18 mouse cellular contexts compared by ENCODE assay signal in the genomic region with DNA sequence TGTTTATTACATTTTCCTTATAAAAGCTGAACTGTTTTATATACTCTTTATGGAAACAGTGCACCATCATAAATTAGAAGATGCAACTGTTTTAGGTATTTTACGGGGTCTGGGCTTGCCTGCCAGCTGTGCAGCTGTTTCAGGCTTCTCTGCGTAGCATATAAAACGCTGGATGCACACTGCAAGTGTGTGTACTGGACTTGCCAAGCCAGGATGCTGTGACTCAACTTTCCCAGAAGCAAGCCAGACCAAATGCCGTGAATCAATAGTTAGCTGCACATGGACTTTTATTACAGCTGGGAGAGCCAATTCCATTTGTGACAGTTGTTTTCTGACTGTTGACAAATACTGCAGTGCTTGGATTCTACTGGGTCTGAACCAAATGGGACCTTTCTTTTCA. TPM values are rescaled to one million over a fixed set of nuclear protein-coding genes. Genes with fewer than 3 reads are reported as not detected.
DNase-seq lines count a peak whose midpoint lies in the region; ATAC-seq and TF ChIP-seq lines count a peak whose summit lies in the region.
"Had no signal": no experiment of that assay in that cellular context is flagged by ENCODE, and none has a peak within 500 bp of the region (broad histone marks: within the 10 kb centered on the region; RNA-seq: fewer than 3 reads in every experiment).

No protein-coding gene starts in this region.

- ATAC-seq in intestine, embryonic 15.5 days: 0 out of 2 replicates have a peak, but pooled peaks have one; percentile 36
- ATAC-seq in intestine, postnatal 0 days: no peak
- ATAC-seq in limb, embryonic 12.5 days (ENCODE audit: insufficient number of reproducible peaks, insufficient read depth, low FRiP score, low TSS enrichment, low read depth): peak; percentile 80
- ATAC-seq in hindbrain, embryonic 12.5 days (ENCODE audit: low FRiP score): no peak
- ATAC-seq: forebrain, embryonic 14.5 days had no signal

- 0 out of 2 replicates have a peak, but pooled peaks cover 3% of the 10 kb centered on the region for H3K36me3 ChIP-seq in intestine, embryonic 15.5 days
- H3K36me3 ChIP-seq in intestine, postnatal 0 days (ENCODE audit: control insufficient read depth, insufficient read depth): no peaks in the 10 kb centered on the region
- peaks cover 12% of the 10 kb centered on the region; the same call in 1 of the 2 replicates for H3K36me3 ChIP-seq in limb, embryonic 12.5 days
- H3K36me3 ChIP-seq in hindbrain, embryonic 12.5 days: peaks cover 6% of the 10 kb centered on the region; the same call in 1 of the 2 replicates
- H3K36me3 ChIP-seq: lung, embryonic 15.5 days; midbrain, embryonic 12.5 days had no signal

- no peak overlapping the region for H3K9ac ChIP-seq in intestine, embryonic 15.5 days
- H3K9ac ChIP-seq in intestine, postnatal 0 days (ENCODE audit: low read depth, low read length): no peak overlapping the region
- no peak overlapping the region for H3K9ac ChIP-seq in limb, embryonic 12.5 days (replicated peaks)
- no peak overlapping the region for H3K9ac ChIP-seq in hindbrain, embryonic 12.5 days
- H3K9ac ChIP-seq: hindbrain, embryonic 13.5 days; liver, embryonic 13.5 days; lung, embryonic 15.5 days; midbrain, embryonic 12.5 days had no signal

- no peaks in the 10 kb centered on the region for H3K27me3 ChIP-seq in intestine, embryonic 15.5 days (replicated peaks)
- no peaks in the 10 kb centered on the region for H3K27me3 ChIP-seq in intestine, postnatal 0 days (replicated peaks; ENCODE audit: control insufficient read depth, insufficient read depth, low read length)
- H3K27me3 ChIP-seq in limb, embryonic 12.5 days: no peaks in the 10 kb centered on the region
- H3K27me3 ChIP-seq in hindbrain, embryonic 12.5 days: no peaks in the 10 kb centered on the region
- H3K27me3 ChIP-seq: hindbrain, embryonic 13.5 days; liver, embryonic 13.5 days; lung, embryonic 15.5 days; midbrain, embryonic 12.5 days had no signal

- peak; percentile 34 for DNase-seq in urinary bladder, postnatal 14 days (ENCODE audit: low spot score)
- DNase-seq in urinary bladder, postnatal 25 days (ENCODE audit: low spot score): no peak
- no peak for DNase-seq in frontal cortex, postnatal 25 days (ENCODE audit: low spot score in 2 of 2)
- DNase-seq: cerebellum, adult 9-11 months; kidney, adult 8-10 months; layer of hippocampus, adult 9-11 months; liver, embryonic 13.5 days; right cerebral cortex, postnatal 25 days; thymus, postnatal 25 days had no signal

- H3K9me3 ChIP-seq in intestine, embryonic 15.5 days: no peaks in the 10 kb centered on the region
- H3K9me3 ChIP-seq in intestine, postnatal 0 days (ENCODE audit: control insufficient read depth): no peaks in the 10 kb centered on the region
- H3K9me3 ChIP-seq in limb, embryonic 12.5 days: no peaks in the 10 kb centered on the region
- no peaks in the 10 kb centered on the region for H3K9me3 ChIP-seq in hindbrain, embryonic 12.5 days (replicated peaks)
- H3K9me3 ChIP-seq: hindbrain, embryonic 13.5 days; liver, embryonic 13.5 days; lung, embryonic 15.5 days; midbrain, embryonic 12.5 days had no signal

- H3K4me2 ChIP-seq in intestine, embryonic 15.5 days (replicated peaks): no peak overlapping the region
- no peak overlapping the region for H3K4me2 ChIP-seq in intestine, postnatal 0 days (replicated peaks; ENCODE audit: low read depth)
- H3K4me2 ChIP-seq in limb, embryonic 12.5 days: no peak overlapping the region
- H3K4me2 ChIP-seq in hindbrain, embryonic 12.5 days (replicated peaks): no peak overlapping the region
- H3K4me2 ChIP-seq: hindbrain, embryonic 13.5 days; liver, embryonic 13.5 days; lung, embryonic 15.5 days; midbrain, embryonic 12.5 days had no signal

- H3K27ac ChIP-seq in intestine, embryonic 15.5 days: no peak overlapping the region
- H3K27ac ChIP-seq in intestine, postnatal 0 days (ENCODE audit: low read depth, low read length): no peak overlapping the region
- H3K27ac ChIP-seq in limb, embryonic 12.5 days: peak overlapping the region; percentile 56
- H3K27ac ChIP-seq in hindbrain, embryonic 12.5 days: no peak overlapping the region
- H3K27ac ChIP-seq: hindbrain, embryonic 13.5 days; liver, embryonic 13.5 days; lung, embryonic 15.5 days; macrophage; midbrain, embryonic 12.5 days had no signal

- no peaks in the 10 kb centered on the region for H3K4me1 ChIP-seq in intestine, embryonic 15.5 days (replicated peaks)
- no peaks in the 10 kb centered on the region for H3K4me1 ChIP-seq in intestine, postnatal 0 days (replicated peaks; ENCODE audit: control insufficient read depth, insufficient read depth, low read length)
- H3K4me1 ChIP-seq in limb, embryonic 12.5 days (replicated peaks): peaks cover 44% of the 10 kb centered on the region
- no peaks in the 10 kb centered on the region for H3K4me1 ChIP-seq in hindbrain, embryonic 12.5 days
- H3K4me1 ChIP-seq: hindbrain, embryonic 13.5 days; liver, embryonic 13.5 days; lung, embryonic 15.5 days; midbrain, embryonic 12.5 days had no signal

- WGBS in intestine, embryonic 15.5 days: 54% methylated on average over 4 of the region's 4 CpGs
- 58% methylated on average over 4 of the region's 4 CpGs for WGBS in intestine, postnatal 0 days
- WGBS in limb, embryonic 12.5 days: 20% methylated on average over 4 of the region's 4 CpGs
- 84% methylated on average over 4 of the region's 4 CpGs for WGBS in hindbrain, embryonic 12.5 days

- TF ChIP-seq CTCF in intestine, postnatal 0 days (IDR thresholded peaks at IDR 0.05; ENCODE audit: low read depth): no peak

- no peak overlapping the region for H3K4me3 ChIP-seq in intestine, embryonic 15.5 days (replicated peaks)
- no peak overlapping the region for H3K4me3 ChIP-seq in intestine, postnatal 0 days (ENCODE audit: low read depth, low read length)
- H3K4me3 ChIP-seq in limb, embryonic 12.5 days (replicated peaks): no peak overlapping the region
- H3K4me3 ChIP-seq in hindbrain, embryonic 12.5 days: no peak overlapping the region
- H3K4me3 ChIP-seq: hindbrain, embryonic 13.5 days; liver, embryonic 13.5 days; lung, embryonic 15.5 days; midbrain, embryonic 12.5 days had no signal

RNA-seq across cellular contexts. Expression of a gene that starts 16.6 kb away (rescaled TPM):
- polyA plus RNA-seq in intestine, embryonic 15.5 days (2015; fragmentation: Nextera tagmentation; extraction: Ambion mirVana): 16.5 and 16.6 TPM in 2 replicates
- 5.3 and 6.6 TPM in 2 replicates for polyA plus RNA-seq in intestine, postnatal 0 days (2015; fragmentation: Nextera tagmentation; extraction: Ambion mirVana)
- 21.7 and 23.7 TPM in 2 replicates for polyA plus RNA-seq in limb, embryonic 12.5 days (2016; fragmentation: Nextera tagmentation; extraction: Ambion mirVana)
- 18.7 and 19.9 TPM in 2 replicates for polyA plus RNA-seq in hindbrain, embryonic 12.5 days (2016; fragmentation: Nextera tagmentation; extraction: Ambion mirVana)

RNA-seq across cellular contexts. Expression of a gene that starts 16.6 kb away (rescaled TPM):
- 7.0 and 7.3 TPM in 2 replicates for polyA plus RNA-seq in intestine, embryonic 15.5 days (2015; fragmentation: Nextera tagmentation; extraction: Ambion mirVana)
- 19.2 and 26.3 TPM in 2 replicates for polyA plus RNA-seq in intestine, postnatal 0 days (2015; fragmentation: Nextera tagmentation; extraction: Ambion mirVana)
- 10.1 and 15.3 TPM in 2 replicates for polyA plus RNA-seq in limb, embryonic 12.5 days (2016; fragmentation: Nextera tagmentation; extraction: Ambion mirVana)
- polyA plus RNA-seq in hindbrain, embryonic 12.5 days (2016; fragmentation: Nextera tagmentation; extraction: Ambion mirVana): 12.1 and 12.6 TPM in 2 replicates

Comparison
In these comparisons a context has a peak if more than half of its experiments do, and no peak if none do; other contexts are left out.
1. ATAC-seq: peak in intestine, embryonic 15.5 days (single experiment) and limb, embryonic 12.5 days (single experiment); none in intestine, postnatal 0 days (single experiment) and hindbrain, embryonic 12.5 days (single experiment).